Mouse (Mus musculus): ENCODE results near the gene Zic1. TPM values are rescaled to one million over a fixed set of nuclear protein-coding genes. Genes with fewer than 3 reads are reported as not detected.

Gene Zic1
- total RNA-seq, 2 experiments from 2014 or later = not detected

DNA sequence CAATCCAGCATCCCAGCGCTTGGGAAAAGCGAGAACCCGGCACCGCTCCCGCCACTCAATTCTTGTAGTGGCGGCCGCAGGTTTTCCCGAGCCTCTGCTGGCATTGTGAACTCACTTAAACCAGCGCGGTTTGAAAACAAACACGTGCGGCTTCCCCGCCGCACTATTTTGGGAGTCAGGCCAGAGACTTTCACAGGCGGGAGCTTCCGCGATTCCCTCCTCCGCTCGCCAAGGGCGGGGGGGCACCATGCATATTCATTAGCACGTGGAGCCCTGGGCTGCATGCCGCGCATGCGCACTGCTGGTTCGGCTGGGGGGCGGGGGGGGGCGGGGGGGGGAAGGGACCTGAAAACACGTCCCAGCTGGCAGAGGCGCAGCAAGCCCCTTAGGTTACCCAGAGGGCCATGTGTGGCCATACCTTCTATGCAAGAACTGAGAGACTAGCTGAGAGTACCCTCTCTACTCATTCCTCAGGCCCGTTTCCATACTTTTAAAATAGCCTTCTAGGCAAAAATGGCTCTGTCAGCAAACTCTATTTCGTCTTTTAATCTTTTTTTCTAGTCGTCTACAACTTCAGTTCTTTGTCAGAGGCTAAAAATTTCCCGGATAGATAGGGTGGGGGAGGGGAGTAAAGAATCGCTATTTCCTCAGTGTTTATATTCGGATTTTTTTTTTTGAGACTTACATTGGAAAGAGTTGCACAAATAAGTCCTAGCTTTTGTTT is 9.8 kb downstream of the Zic1 start:
- DNase-seq (ENCODE audit: low spot score) = no peak

DNA sequence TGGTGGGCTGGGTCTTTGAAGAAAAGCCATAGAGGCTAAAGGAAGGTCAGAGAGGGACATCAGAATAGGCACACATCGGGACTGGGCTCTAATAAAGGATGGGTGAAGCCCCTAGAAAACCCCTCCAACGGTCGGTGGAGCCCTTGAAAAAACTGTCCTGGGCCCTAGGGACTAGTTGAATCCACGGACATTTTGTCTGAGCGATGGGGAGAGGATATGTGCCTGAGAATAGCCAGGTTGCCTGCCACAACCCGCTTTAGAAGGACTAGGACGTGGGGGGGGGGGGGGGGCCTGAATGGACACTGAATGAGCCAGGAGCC is 10.4 kb downstream of the Zic1 start:
- no peak for DNase-seq (ENCODE audit: low spot score)
- intact Hi-C loops (cut with DNase I) = no loop called here

More for the DNA sequence above, 9.8 kb downstream of the Zic1 start:
- intact Hi-C loops (cut with DNase I) = no loop called here

DNA sequence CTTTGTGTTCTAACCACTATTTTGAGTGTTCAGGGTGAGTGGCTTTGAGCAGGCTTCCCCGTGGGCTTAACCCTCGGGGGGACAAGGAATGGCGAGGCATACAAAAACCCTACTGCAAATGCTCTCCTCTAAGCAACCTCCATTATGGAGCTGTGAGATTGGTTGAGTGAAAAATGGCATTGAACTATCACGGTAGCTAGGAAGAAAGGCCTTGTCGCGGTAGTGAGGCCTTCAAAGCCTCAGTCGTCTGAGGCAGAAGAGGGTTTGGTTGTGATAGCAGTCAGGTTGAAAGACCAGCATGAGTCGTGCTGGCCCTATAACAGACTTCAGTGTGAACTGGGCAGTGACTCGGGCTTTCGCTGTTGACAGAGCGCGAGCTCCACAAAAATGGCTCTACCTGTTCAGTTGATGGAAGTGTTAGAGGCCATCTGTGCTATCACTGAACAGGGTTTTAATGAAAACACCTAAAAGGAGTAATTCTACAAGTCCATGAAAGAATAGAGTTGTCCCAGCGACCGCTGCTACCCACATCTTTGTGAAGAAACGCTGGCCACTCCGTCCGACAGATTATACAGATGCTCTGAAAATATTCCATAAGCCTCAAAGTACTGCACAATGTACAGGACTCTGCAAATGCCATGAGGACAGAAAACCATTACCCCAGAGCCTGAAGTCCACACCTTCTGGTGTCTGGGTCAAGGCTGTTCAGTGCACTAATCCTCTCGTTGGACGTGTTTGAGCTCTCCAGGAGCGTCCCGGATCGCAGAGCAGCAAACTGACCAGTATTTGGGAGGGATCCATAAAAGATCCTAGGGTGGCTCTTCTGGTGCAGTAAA is 11.0 kb downstream of the Zic1 start:
- intact Hi-C loops (cut with DNase I) = no loop called here
- DNase-seq (ENCODE audit: low spot score) = no peak

DNA sequence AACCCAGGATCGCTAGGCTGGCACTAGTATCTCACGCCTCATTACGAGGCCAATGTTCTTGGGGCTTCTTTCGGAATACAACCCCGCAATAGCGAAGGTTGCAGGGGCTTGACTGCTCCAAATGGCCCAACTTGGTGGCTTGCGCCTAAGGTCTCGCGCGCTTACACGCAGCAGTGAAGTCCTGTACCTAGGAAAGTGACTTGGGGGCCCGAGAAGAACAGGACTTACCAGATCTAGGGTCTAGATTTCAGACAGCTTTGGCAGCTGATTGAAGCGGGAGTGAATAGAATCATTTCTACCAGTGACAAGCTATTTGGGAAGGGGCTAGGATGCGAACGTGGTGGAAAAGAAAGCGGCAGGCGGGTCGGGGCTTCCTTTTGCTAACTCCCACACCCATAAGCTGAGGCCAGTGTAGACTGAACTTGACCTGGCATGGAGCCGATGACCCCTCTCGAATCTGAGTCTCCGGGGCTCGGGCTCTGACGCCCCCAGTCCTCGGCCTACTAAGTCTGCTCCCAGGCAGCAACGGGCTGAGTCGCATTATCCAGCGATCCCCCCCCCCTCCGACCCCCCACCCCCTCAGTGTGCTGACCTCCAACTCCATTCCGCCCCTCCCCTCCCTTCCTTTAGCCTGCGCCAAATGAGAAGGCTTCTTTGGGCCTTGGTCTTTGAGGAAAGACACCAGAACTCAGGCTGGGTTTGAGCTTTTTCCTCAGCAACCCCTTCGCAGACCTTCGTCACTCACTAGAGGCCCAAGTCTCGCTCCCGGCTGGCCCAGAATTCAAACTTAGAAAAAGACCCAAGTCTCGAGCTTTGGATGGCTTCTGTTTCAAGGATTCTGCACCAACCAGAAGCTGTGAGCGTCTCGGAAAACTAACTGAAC is 11.8 kb downstream of the Zic1 start:
- DNase-seq (ENCODE audit: low spot score) = no peak
- intact Hi-C loops (cut with DNase I) = no loop called here

DNA sequence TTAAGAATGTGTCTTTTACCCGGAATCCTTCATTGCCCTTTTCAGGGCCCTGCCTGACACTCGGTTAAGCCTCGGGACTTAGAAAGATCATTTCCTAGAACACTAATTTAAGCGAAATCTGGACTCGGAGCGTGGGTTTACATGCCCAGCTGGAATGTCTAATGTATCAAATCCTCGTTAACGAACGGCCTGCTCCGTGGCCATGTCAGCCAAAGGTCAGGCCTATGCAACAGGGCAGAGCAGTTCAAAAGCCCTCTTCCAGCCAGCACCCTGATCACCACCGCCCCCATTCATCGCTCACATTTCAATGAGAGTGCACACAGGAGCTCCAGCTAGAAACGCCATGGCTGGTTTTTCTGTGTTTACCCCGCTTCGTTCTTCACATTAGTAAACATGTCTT is 12.8 kb downstream of the Zic1 start:
- intact Hi-C loops (cut with DNase I) = no loop called here

GRCm38 (mm10) chr9:91351961-91352411 is 13.6 kb downstream of the Zic1 start:
- no peak for DNase-seq (ENCODE audit: low spot score)
- intact Hi-C loops (cut with DNase I) = no loop called here

More for the DNA sequence above, 12.8 kb downstream of the Zic1 start:
- no peak for DNase-seq (ENCODE audit: low spot score)

GRCm38 (mm10) chr9:91351361-91351760 is 14.2 kb downstream of the Zic1 start:
- no peak for DNase-seq (ENCODE audit: low spot score)

DNA sequence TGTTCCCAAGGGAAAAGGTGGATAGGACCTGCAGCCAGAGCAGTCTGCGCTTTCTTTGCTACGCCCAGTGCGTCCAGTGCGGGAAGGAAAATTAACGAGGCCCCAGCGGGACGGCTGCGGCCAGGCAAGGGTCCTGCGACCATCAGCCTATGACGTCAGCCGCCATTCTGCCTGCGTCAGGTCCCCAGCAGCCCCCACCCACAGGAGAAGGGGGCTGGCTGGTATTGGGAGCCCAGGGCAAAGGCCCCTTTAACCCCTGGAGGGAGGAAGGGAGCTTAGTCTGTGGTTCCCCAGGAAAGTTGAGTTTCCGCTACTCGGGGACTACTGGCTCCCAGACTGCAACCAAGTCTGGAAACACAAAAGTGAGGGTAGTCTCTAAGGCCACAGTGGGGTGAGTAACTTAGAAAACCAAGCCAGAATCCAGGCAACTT is 14.7 kb downstream of the Zic1 start:
- DNase-seq (ENCODE audit: low spot score) = no peak
- intact Hi-C loops (cut with DNase I) = no loop called here

More at GRCm38 (mm10) chr9:91351361-91351760, 14.2 kb downstream of the Zic1 start:
- intact Hi-C loops (cut with DNase I) = no loop called here

DNA sequence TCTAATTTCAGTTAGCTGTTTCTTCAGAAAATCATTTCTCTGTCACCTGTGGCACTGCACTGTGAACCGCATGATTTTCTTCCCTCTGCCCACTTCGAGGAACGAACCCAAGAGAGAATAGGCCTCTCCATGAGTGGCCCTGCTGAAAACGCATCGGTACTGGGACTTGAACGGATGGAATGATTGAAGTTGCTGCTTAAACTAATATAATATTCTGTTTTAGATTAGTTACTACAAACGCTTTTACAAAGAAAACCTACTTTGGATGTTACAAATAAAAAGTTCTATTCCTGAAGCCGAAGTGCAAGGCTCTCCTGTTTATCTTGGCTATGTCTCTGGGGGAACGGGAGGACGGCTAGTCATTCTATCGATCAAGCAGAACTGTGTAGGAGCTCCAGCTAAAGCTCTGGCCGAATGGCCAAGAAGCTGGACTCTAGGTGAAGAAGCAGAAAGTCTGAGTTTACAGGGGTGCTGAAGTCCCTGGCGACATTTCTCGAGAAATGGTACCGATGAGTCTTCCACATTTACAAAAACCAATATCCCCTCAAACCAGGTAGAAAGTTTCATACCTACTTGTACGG is 15.3 kb downstream of the Zic1 start:
- DNase-seq (ENCODE audit: low spot score) = no peak
- intact Hi-C loops (cut with DNase I) = no loop called here

- no peak for DNase-seq (ENCODE audit: low spot score)
- intact Hi-C loops (cut with DNase I) = no loop called here
Measured at GRCm38 (mm10) chr9:91348746-91349145, 16.9 kb downstream of the Zic1 start.

- intact Hi-C loops (cut with DNase I) = no loop called here
- DNase-seq (ENCODE audit: low spot score) = no peak
Measured at GRCm38 (mm10) chr9:91347591-91347990, 18.0 kb downstream of the Zic1 start.

Other genes starting within 250 kb of the Zic1 start
- gene Zic4, start 3.4 kb downstream of the Zic1 start, total RNA-seq (2021) = not detected

Measured in heart, postnatal 25 days (tissue).